Mouse (Mus musculus) thymus, postnatal 0 days (tissue): Measurements from ENCODE around the gene Fam160a1. TPM values are rescaled to one million over a fixed set of nuclear protein-coding genes. Genes with fewer than 3 reads are reported as not detected.

ENCODE experiments used
- DNase-seq: peaks from one replicate; pipeline ENCODE4 v3.0.0-alpha.2; 2015; ENCODE audit warnings: low spot score
- polyA plus RNA-seq: library from polyadenylated mRNA; unstranded; fragments of >200 nt; fragmentation: Nextera tagmentation; extraction: Ambion mirVana; gene quantifications from 2 replicates; pipeline ENCODE4 v1.2.1, GENCODE M21; 2015

Fam160a1 gene
- polyA plus RNA-seq, 1 experiment from 2014 or later = 2.3 TPM

DNA sequence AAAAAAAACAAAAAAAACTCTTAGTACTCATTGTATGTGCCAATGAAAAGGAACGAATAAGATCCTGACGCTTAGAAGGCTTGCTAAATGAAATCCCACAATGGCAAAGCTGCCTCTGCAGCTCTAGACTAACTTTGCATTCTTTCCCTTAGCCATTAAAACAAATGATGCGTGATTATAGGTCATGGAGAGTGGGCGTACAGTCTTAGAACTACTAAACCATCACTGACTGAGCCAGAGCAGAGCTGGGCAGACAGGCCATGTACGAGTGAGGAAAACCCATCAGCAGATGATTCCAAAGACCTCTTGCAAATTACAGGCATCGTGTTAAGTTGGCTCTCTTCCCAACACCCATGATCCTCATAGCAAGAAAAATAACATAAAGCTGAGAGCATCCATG is 10.7 kb upstream of the Fam160a1 start:
- DNase-seq = no peak

- DNase-seq = no peak
These were observed 10.2 kb upstream of the Fam160a1 start for GRCm38 (mm10) chr3:85827283-85827682.

- no peak for DNase-seq
These were observed 3.9 kb upstream of the Fam160a1 start for GRCm38 (mm10) chr3:85820839-85821548.

DNA sequence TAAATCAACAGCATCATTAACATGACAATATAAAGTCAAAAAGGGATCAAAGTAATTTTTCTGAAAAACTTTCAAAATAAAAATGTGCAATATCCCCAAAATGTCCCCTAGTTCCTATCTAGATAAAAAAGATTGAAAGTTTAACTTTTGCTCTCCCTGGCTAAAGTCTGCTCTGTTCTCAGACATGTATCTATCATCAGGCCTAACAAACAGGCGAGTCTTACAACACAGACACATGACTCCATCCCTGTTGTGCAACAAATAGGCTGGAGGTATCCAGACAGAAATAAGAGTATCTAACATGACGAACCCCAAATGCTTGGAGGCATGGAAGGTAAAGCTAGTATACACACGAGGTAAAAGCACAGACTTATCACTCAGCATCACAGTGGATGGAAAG is 2.2 kb upstream of the Fam160a1 start:
- DNase-seq = no peak

DNA sequence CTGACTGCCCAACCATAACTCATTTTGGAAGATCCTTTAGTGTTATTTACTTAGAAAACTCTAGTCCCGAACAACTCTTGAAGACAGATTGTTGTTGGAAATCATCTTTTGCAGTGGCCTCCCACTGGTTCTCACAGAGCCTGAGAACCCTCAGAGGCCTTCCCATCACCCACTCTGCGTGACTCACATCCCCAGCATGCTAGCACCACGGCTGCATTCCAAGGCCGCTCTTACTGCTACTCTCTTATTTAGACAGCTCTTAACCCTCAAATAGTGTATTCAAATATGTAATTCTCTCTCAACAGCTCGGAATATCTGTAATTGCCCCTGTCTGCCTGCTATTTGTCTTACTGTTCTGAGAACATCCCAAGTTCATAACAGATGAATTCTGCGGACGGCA is 2.9 kb downstream of the Fam160a1 start:
- DNase-seq = no peak

- no peak for DNase-seq
These were observed 3.7 kb downstream of the Fam160a1 start for GRCm38 (mm10) chr3:85813101-85814014.

DNA sequence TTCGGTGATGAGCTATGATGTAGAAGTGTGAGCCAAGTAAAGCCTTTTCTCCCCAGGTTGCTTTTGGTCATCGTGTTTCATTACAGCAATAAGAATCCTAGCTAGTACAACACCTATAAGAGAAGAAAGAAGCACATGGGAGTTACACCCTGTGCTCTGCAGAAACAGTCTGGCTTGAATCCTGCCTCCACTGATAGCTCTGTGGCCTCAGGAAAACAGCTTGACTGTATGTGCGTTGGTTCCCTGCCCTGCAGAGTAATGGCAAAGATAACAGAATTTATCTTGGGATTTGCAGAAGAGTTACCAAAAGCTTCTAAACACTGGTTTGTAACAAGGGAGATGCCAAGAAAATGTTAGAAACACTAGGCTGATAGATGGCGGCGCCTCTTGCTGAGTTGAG is 5.1 kb downstream of the Fam160a1 start:
- no peak for DNase-seq

- no peak for DNase-seq
These were observed 23.9 kb downstream of the Fam160a1 start for GRCm38 (mm10) chr3:85793166-85793565.

DNA sequence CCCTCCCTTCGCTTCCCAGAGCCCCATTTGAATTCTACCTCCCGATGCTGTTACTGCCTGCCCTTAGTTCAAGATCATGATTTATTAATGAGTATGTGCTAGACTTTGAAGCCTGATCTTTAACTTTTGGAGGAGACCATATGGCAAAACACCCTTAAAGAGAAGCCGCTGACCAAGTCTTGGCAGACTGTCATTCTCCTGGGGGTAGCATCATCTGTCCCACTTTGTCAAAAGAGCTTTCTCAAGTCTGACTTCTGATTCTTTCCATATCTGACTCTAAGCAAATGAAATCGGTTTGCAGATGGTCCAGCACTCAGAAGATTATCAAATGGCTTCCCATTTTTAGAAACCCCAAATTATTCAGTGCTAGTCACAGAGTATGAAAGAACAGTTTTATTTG is 27.3 kb downstream of the Fam160a1 start:
- no peak for DNase-seq

DNA sequence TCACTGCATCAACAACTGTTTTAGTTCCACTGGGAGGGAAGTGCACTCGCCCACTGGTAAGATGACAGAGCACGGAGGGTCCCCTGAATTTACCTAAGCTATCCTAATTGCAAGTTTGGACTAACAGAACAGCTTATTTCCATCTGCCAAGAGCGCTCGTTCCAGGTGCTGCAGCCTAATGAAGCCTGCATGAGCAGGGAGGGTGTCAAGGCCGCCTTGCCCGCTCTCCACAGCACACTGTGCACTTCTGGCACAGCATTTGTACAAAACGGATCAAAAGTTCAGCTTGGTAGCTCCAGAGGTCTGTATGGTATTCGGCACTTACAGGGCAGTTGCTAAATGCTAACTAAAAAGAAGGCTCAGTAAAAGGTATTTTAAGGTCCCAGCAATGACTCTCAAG is 30.6 kb downstream of the Fam160a1 start:
- DNase-seq = no peak

- no peak for DNase-seq
These were observed 36.2 kb downstream of the Fam160a1 start for GRCm38 (mm10) chr3:85780906-85781305.

DNA sequence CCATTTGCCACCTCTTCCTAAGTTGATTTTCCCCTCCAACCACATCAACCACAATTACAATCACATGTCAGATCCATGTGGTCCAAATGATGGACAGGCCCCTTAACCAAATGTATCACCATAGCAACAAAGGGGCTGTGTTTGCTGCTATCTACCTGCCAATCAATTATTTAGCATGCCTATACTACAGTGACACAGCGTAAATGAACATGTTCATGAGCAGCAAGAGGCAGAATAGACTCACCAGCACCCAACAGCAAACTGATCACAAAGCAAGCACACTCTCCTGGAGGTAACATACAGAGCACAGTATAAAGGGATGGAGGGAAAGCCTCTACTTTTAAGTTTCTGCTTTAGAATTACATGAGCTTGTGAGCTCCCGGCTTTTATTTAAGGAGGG is 36.8 kb downstream of the Fam160a1 start:
- DNase-seq = no peak

GRCm38 (mm10) chr3:85777841-85778240 is 39.2 kb downstream of the Fam160a1 start:
- no peak for DNase-seq

GRCm38 (mm10) chr3:85777356-85777755 is 39.7 kb downstream of the Fam160a1 start:
- DNase-seq = no peak

GRCm38 (mm10) chr3:85776707-85777106 is 40.4 kb downstream of the Fam160a1 start:
- no peak for DNase-seq

DNA sequence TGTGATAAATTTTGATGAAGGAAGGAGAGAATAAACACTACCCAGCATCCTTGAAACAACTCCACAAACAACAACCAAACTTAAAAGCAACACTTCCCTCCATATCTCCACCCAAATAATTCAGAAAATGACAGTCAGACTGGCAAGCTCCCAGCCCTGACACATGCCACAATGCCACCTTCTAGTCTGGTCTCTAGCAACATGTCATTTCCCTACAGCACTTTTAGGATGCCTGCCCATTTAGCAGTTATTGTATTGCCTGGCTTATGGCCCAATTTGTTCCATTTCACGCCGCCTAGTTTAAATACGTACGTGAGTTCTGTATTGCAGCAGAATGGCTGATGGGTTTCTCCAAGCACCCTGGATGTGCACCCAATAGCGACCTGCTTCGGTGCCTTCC is 41.0 kb downstream of the Fam160a1 start:
- DNase-seq = no peak

DNA sequence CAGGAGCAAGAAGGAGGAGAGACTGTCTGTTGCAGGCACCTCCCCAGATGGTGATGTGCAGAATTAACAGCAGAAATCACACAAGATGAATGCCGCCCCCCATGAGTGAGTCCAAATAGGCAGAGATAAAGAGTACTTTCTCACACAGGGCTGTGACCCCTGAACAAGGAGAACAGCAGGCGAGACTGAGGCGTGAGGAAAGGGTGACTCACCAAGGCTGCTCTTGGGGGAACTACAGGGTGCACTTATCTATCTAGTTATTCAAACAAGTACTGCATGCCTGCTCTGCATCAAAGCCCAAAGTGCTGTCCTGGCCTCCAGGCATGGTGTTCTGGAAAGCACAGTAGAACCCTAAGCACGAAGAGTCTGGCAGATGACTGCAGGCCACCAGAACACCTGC is 43.2 kb downstream of the Fam160a1 start:
- no peak for DNase-seq

DNA sequence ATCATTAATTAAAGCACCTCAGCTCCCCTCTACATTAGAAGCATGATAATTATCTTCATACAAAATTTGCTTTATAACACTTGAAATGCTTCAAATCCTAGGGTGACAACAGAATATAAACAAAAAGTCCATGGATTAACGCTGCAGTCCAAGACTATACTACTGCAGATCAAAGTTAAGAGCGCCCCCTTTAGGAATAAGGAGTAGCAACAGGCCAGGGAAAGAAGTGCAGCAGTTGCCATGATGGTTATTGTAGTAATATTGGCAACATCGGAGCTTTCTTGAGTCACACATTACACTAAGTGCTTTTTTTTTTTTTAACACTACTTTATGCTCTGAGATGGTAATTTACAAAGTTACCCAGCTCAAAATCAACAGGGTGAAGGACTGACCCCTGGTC is 43.7 kb downstream of the Fam160a1 start:
- no peak for DNase-seq

GRCm38 (mm10) chr3:85764937-85765337 is 52.2 kb downstream of the Fam160a1 start:
- no peak for DNase-seq

DNA sequence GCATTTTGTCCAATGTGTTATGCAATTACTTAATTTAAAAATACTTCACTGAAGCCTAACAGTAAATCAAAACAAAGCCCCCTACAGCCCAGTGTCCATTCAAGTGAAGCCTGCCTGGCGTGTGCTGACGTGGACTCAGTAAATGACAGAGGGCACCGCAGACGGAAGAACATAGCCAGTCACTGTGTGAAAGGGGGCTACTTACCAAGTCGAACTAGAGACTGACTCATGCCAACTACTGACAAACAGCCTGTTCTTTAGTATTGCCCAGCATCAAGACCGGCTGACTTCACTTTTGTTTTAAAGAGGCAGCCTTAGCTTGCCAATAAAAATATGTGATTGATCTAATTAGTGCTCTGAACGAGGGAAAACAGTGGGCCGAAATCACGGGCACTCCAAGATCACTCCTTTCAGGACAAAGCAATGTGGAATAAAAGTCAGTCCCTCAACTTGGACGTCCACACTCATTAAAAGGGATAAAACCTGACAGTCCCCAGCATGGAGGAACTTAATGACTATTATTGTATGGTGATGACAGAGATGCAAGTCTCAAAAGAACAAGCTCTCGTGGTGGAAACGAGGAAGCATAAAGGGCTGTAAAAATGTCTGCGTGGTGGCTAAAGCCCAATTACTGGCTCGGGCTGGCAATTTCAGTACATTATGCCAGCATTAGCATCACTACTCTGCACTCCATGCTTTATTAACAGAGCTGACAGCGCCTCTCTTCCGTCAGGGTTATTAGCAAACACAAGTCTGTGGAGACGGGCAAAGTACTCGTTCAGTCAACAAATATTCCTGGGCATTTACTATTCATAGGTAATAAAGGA is 52.9 kb downstream of the Fam160a1 start:
- DNase-seq = no peak

- no peak for DNase-seq
These were observed 59.1 kb downstream of the Fam160a1 start for GRCm38 (mm10) chr3:85757944-85758343.

DNA sequence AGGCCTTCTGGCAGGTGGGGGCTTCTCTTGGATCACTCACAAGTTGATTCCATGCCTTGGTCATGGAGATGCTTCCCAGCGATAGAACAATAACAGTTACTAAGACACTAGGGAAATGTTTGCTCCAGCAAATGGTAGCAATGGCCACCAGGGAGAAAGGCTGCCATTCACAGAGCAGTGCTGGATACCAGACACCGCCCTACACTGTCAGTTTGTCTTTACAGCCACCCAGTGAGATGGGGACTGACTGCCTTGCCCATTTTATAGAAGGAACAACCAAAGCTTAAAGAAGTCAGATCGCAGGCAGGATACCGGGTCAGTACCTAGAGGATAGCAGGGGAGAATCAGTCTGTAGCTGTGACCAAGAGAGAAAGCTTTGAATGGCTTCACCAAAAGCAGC is 59.7 kb downstream of the Fam160a1 start:
- DNase-seq = no peak
